Mouse (Mus musculus) midbrain, embryonic 11.5 days (tissue): ENCODE results near the gene Rpl36. TPM values are rescaled to one million over a fixed set of nuclear protein-coding genes. Genes with fewer than 3 reads are reported as not detected.

Experiments used
- ATAC-seq: fragments of 200-750 bp; cut with Nextera tagmentation; 2 replicates; pipeline ENCODE4 v1.8.0; 2017; ENCODE audit warnings: moderate TSS enrichment, moderate library complexity; ENCODE audit not compliant: low FRiP score
- DNase-seq: peaks from one replicate; pipeline ENCODE4 v3.0.0; 2015; ENCODE audit warnings: low spot score; ENCODE audit errors: missing footprints
- H3K27ac ChIP-seq: fragments of 300-500 bp; sonication (generic); 2 replicates; pipeline ENCODE4 v1.5.1; 2014; ENCODE audit warnings: low read depth, low read length
- H3K27me3 ChIP-seq: fragments of 300-500 bp; sonication (generic); 2 replicates; pipeline ENCODE4 v1.6.1; 2014; ENCODE audit warnings: mild to moderate bottlenecking, low read length, moderate library complexity, mixed read lengths; ENCODE audit not compliant: control insufficient read depth, insufficient read depth
- H3K36me3 ChIP-seq: fragments of 300-500 bp; sonication (generic); 2 replicates; pipeline ENCODE4 v1.6.1; 2014; ENCODE audit warnings: mild to moderate bottlenecking, low read length, moderate library complexity, mixed read lengths; ENCODE audit not compliant: control insufficient read depth, insufficient read depth
- H3K4me1 ChIP-seq: fragments of 300-500 bp; sonication (generic); 2 replicates; pipeline ENCODE4 v1.6.1; 2014; ENCODE audit warnings: low read length; ENCODE audit not compliant: control insufficient read depth, insufficient read depth
- H3K4me2 ChIP-seq: fragments of 300-500 bp; sonication (generic); 2 replicates; pipeline ENCODE4 v1.6.1; 2014; ENCODE audit warnings: mild to moderate bottlenecking, moderate library complexity
- H3K4me3 ChIP-seq: fragments of 300-500 bp; sonication (generic); 2 replicates; pipeline ENCODE4 v1.5.1; 2014; ENCODE audit warnings: low read depth, low read length
- H3K9ac ChIP-seq: fragments of 300-500 bp; sonication (generic); 2 replicates; pipeline ENCODE4 v1.6.1; 2014; ENCODE audit warnings: low read length
- H3K9me3 ChIP-seq: fragments of 300-500 bp; sonication (generic); 2 replicates; pipeline ENCODE4 v1.6.1; 2016; ENCODE audit warnings: low read length; ENCODE audit not compliant: control insufficient read depth
- WGBS: fragments of 180-500 bp; shearing (Covaris S2); extraction: QIAGEN DNeasy Blood & Tissue Kit; methylation state at CpG from one replicate; pipeline ENCODE4 v1.1.7; 2014; 5-methylcytosine and 5-hydroxymethylcytosine counted together
- polyA plus RNA-seq: library from polyadenylated mRNA; unstranded; fragments of >200 nt; fragmentation: Nextera tagmentation; extraction: Ambion mirVana; gene quantifications from 2 replicates; pipeline ENCODE4 v1.2.1, GENCODE M21; 2014

Rpl36 gene
- polyA plus RNA-seq, 1 experiment from 2014 or later = 1,332 TPM

GRCm38 (mm10) chr17:56656171-56656570 lies 43.0 kb downstream of the Rpl36 start:
- no peak for ATAC-seq
- Histone ChIP-seq H3K27ac (no peak overlapping the region), H3K9ac (no peak overlapping the region), H3K4me3 (no peak overlapping the region), H3K4me2 (no peak overlapping the region), H3K9me3 (no peaks in the 10 kb centered on the region), H3K27me3 (no peaks in the 10 kb centered on the region), H3K36me3 (no peaks in the 10 kb centered on the region), H3K4me1 (no peaks in the 10 kb centered on the region)
- WGBS = 95% methylated on average over 6 of the region's 6 CpGs
- DNase-seq = no peak

GRCm38 (mm10) chr17:56663659-56664058 lies 50.4 kb downstream of the Rpl36 start:
- peaks cover 13% of the 10 kb centered on the region for H3K4me1 ChIP-seq
- no peak overlapping the region for H3K27ac ChIP-seq
- peak overlapping the region; percentile 20; the same call in 1 of the 2 replicates for H3K4me2 ChIP-seq
- no peaks in the 10 kb centered on the region for H3K9me3 ChIP-seq
- WGBS = 60% methylated on average over 3 of the region's 3 CpGs
- H3K9ac ChIP-seq = no peak overlapping the region
- ATAC-seq = no peak
- H3K27me3 ChIP-seq = peaks cover 3% of the 10 kb centered on the region; the same call in 1 of the 2 replicates
- H3K4me3 ChIP-seq = no peak overlapping the region
- H3K36me3 ChIP-seq = no peaks in the 10 kb centered on the region
- no peak for DNase-seq

Other genes with a start within 250 kb of the Rpl36 start
- 115 and 125 TPM in 2 replicates for gene Ptprs, start 136.9 kb upstream of the Rpl36 start, polyA plus RNA-seq
- not detected in 2 replicates for gene Znrf4, start 101.0 kb upstream of the Rpl36 start, polyA plus RNA-seq
- 0.45 and 0.58 TPM in 2 replicates for gene Gm20219, start 59.0 kb upstream of the Rpl36 start, polyA plus RNA-seq
- 45.8 and 46.5 TPM in 2 replicates for gene Safb2, start 28.8 kb upstream of the Rpl36 start, polyA plus RNA-seq
- 110 and 113 TPM in 2 replicates for gene Safb, start 28.6 kb upstream of the Rpl36 start, polyA plus RNA-seq
- 182 and 195 TPM in 2 replicates for gene 2410015M20Rik, start 3.6 kb upstream of the Rpl36 start, polyA plus RNA-seq
- 44.6 and 48.9 TPM in 2 replicates for gene Lonp1, start 13.5 kb downstream of the Rpl36 start, polyA plus RNA-seq
- 0.93 and 0.95 TPM in 2 replicates for gene Catsperd, start 14.7 kb downstream of the Rpl36 start, polyA plus RNA-seq
- gene Ranbp3, start 59.9 kb downstream of the Rpl36 start, polyA plus RNA-seq = 108 and 112 TPM in 2 replicates
- 323 and 337 TPM in 2 replicates for gene Ndufa11, start 104.4 kb downstream of the Rpl36 start, polyA plus RNA-seq
- 13.1 and 15.0 TPM in 2 replicates for gene Vmac, start 104.6 kb downstream of the Rpl36 start, polyA plus RNA-seq
- 7.4 and 9.1 TPM in 2 replicates for gene Nrtn, start 144.1 kb downstream of the Rpl36 start, polyA plus RNA-seq
- gene Dus3l, start 151.3 kb downstream of the Rpl36 start, polyA plus RNA-seq = 31.5 and 34.6 TPM in 2 replicates
- gene Prr22, start 156.8 kb downstream of the Rpl36 start, polyA plus RNA-seq = 0.54 and 1.0 TPM in 2 replicates
- 4.6 and 4.8 TPM in 2 replicates for gene Rfx2, start 217.6 kb downstream of the Rpl36 start, polyA plus RNA-seq